Mouse (Mus musculus) common myeloid progenitor, adult 5-6 weeks (primary cell): ENCODE results near the gene 2700097O09Rik. TPM values are rescaled to one million over a fixed set of nuclear protein-coding genes. Genes with fewer than 3 reads are reported as not detected.

Source experiments
- ATAC-seq: replicated peaks from 2 replicates; pipeline ENCODE4 v1.8.0; 2016; ENCODE audit warnings: low read depth, mild to moderate bottlenecking, moderate TSS enrichment, inconsistent platforms; ENCODE audit not compliant: poor library complexity, severe bottlenecking
- total RNA-seq: library from RNA; stranded (forward); fragments of 200-1000, 187-1606 nt; gene quantifications from 2 replicates; pipeline ENCODE4 v1.2.3, GENCODE M21; 2017

2700097O09Rik gene
- total RNA-seq, 1 experiment from 2014 or later: 10.0 TPM

- ATAC-seq: no peak
Observed at GRCm38 (mm10) chr12:54996979-54997474, 82.9 kb downstream of the 2700097O09Rik start.

DNA sequence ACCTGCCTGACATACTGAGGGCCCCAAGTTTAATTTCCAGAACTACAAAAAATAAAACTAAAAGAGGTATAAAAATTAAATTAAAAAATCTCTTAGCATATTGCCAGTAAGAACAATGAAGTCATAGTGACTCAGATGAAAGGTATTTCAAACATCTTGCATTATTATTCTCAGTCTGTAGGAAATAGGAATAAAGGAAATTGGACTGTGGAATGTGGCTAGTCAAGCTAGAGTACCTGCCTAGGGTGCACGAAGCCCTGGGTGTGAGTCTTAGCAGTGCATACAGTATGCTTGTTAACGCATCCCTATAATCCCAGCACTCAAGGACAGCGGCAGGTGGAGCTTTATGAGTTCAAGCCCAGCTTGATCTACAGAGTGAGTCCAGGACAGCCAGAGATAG is 83.9 kb downstream of the 2700097O09Rik start:
- no peak for ATAC-seq

Other genes with a start within 250 kb of the 2700097O09Rik start
- gene Cfl2, start 217.2 kb downstream of the 2700097O09Rik start, total RNA-seq: 18.6 and 39.9 TPM in 2 replicates
- gene Gm20403, start 93.6 kb downstream of the 2700097O09Rik start, total RNA-seq: not detected in 2 replicates
- gene Baz1a, start 65.8 kb downstream of the 2700097O09Rik start, total RNA-seq: 98.0 and 152 TPM in 2 replicates
- gene Srp54a, start 152 bp upstream of the 2700097O09Rik start, total RNA-seq: 153 and 172 TPM in 2 replicates
- 11.4 and 18.5 TPM in 2 replicates for gene Fam177a, start 44.4 kb upstream of the 2700097O09Rik start, total RNA-seq
- gene Srp54b, start 75.0 kb upstream of the 2700097O09Rik start, total RNA-seq: 58.1 and 71.5 TPM in 2 replicates
- gene 1700047I17Rik2, start 119.5 kb upstream of the 2700097O09Rik start, total RNA-seq: not detected in 2 replicates
- 94.8 and 98.0 TPM in 2 replicates for gene Srp54c, start 150.1 kb upstream of the 2700097O09Rik start, total RNA-seq
- 35.7 and 59.6 TPM in 2 replicates for gene 1110008L16Rik, start 219.5 kb upstream of the 2700097O09Rik start, total RNA-seq
- 26.4 and 32.9 TPM in 2 replicates for gene Ppp2r3c, start 222.9 kb upstream of the 2700097O09Rik start, total RNA-seq